In genomic region chr15:102280623-102281022, GRCm38 (mm10) we compare ENCODE assay signal across 10 mouse cellular contexts. TPM values are rescaled to one million over a fixed set of nuclear protein-coding genes. Genes with fewer than 3 reads are reported as not detected.
DNase-seq lines count a peak whose midpoint lies in the region; ATAC-seq and TF ChIP-seq lines count a peak whose summit lies in the region.
"Had no signal": no experiment of that assay in that cellular context is flagged by ENCODE, and none has a peak within 500 bp of the region (broad histone marks: within the 10 kb centered on the region; RNA-seq: fewer than 3 reads in every experiment).

No protein-coding gene starts in this region.

- peak overlapping the region; percentile 95 for H3K4me2 ChIP-seq in neural tube, embryonic 15.5 days

- H3K4me1 ChIP-seq in limb, embryonic 10.5 days: peaks cover 26% of the 10 kb centered on the region
- peaks cover 26% of the 10 kb centered on the region for H3K4me1 ChIP-seq in neural tube, embryonic 15.5 days

- H3K27me3 ChIP-seq in limb, embryonic 10.5 days (ENCODE audit: low read depth, poor library complexity, severe bottlenecking): no peaks in the 10 kb centered on the region
- H3K27me3 ChIP-seq in neural tube, embryonic 15.5 days (replicated peaks): no peaks in the 10 kb centered on the region

- WGBS in limb, embryonic 10.5 days: 96% methylated on average over 19 of the region's 19 CpGs
- WGBS in neural tube, embryonic 15.5 days: 96% methylated on average over 19 of the region's 19 CpGs

- intact Hi-C loops in left cerebral cortex, adult 2 months (cut with DNase I): no loop called here
- intact Hi-C loops in left cerebral cortex, postnatal 14 days (cut with DNase I): no loop called here

- no peak for ATAC-seq in neural tube, embryonic 15.5 days (ENCODE audit: low FRiP score)

- DNase-seq in cerebellum, adult 8-10 months: peak; percentile 18
- no peak for DNase-seq in cerebellum, postnatal 36 days
- DNase-seq in left cerebral cortex, adult 2 months (ENCODE audit: extremely low spot score in 1 of 2, low spot score in 2 of 2): no peak
- DNase-seq in left cerebral cortex, postnatal 14 days (ENCODE audit: low spot score in 2 of 2): no peak
- DNase-seq in limb, embryonic 10.5 days (ENCODE audit: low spot score): no peak
- no peak for DNase-seq in layer of hippocampus, postnatal 36 days
- DNase-seq in thymus, postnatal 10 days (ENCODE audit: low spot score in 2 of 2): no peak
- DNase-seq: lung, adult 18-20 months had no signal

- TF ChIP-seq CTCF in left cerebral cortex, adult 2 months (IDR thresholded peaks at IDR 0.05): no peak

- H3K36me3 ChIP-seq in limb, embryonic 10.5 days: peaks cover 27% of the 10 kb centered on the region
- peaks cover 21% of the 10 kb centered on the region for H3K36me3 ChIP-seq in neural tube, embryonic 15.5 days

- H3K9ac ChIP-seq in neural tube, embryonic 15.5 days (replicated peaks): peak overlapping the region; percentile 79; the same call in 1 of the 2 replicates

- H3K27ac ChIP-seq in left cerebral cortex, adult 2 months: no peak overlapping the region; the same call in 1 of the 2 replicates
- 0 out of 2 replicates have a peak overlapping the region, but pooled peaks have one; percentile 89 for H3K27ac ChIP-seq in limb, embryonic 10.5 days
- no peak overlapping the region for H3K27ac ChIP-seq in neural tube, embryonic 15.5 days (replicated peaks)

- H3K4me3 ChIP-seq in left cerebral cortex, adult 2 months: peak overlapping the region; percentile 80; the same call in 1 of the 2 replicates
- peak overlapping the region; percentile 74 for H3K4me3 ChIP-seq in limb, embryonic 10.5 days
- H3K4me3 ChIP-seq in neural tube, embryonic 15.5 days (replicated peaks): peak overlapping the region; percentile 79

- H3K9me3 ChIP-seq in limb, embryonic 10.5 days (replicated peaks): no peaks in the 10 kb centered on the region
- H3K9me3 ChIP-seq in neural tube, embryonic 15.5 days (replicated peaks): no peaks in the 10 kb centered on the region

RNA-seq across cellular contexts. Expression of gene Mfsd5, which starts 1.4 kb away (rescaled TPM):
- total RNA-seq in left cerebral cortex, adult 2 months (2021): 10 to 100 TPM; 40.6 to 42.8 TPM
- total RNA-seq in left cerebral cortex, postnatal 14 days (2021): 10 to 100 TPM; 36.8 to 40.6 TPM
- 69.5 and 76.5 TPM in 2 replicates for polyA plus RNA-seq in limb, embryonic 10.5 days (2016; fragmentation: Nextera tagmentation; extraction: Ambion mirVana)
- polyA plus RNA-seq in neural tube, embryonic 15.5 days (2015; fragmentation: Nextera tagmentation; extraction: Ambion mirVana): 59.5 and 62.7 TPM in 2 replicates
- 10 to 100 TPM; 33.9 to 37.3 TPM for total RNA-seq in layer of hippocampus, postnatal 36 days (2021)

RNA-seq across cellular contexts. Expression of gene Gm9918, which starts 10.3 kb away (rescaled TPM):
- total RNA-seq in left cerebral cortex, adult 2 months (2021): not detected
- total RNA-seq in left cerebral cortex, postnatal 14 days (2021): not detected
- polyA plus RNA-seq in limb, embryonic 10.5 days (2016; fragmentation: Nextera tagmentation; extraction: Ambion mirVana): 1.1 and 1.4 TPM in 2 replicates
- polyA plus RNA-seq in neural tube, embryonic 15.5 days (2015; fragmentation: Nextera tagmentation; extraction: Ambion mirVana): 0.09 TPM in 1 of 2 replicates, not detected in the other
- not detected for total RNA-seq in layer of hippocampus, postnatal 36 days (2021)
- total RNA-seq: gastrocnemius, adult 18-20 months had no signal

RNA-seq across cellular contexts. Expression of gene Espl1, which starts 15.4 kb away (rescaled TPM):
- total RNA-seq in left cerebral cortex, adult 2 months (2021): 1 to 10 TPM; 1.1 to 1.5 TPM
- 1 to 10 TPM; 1.8 to 2.3 TPM for total RNA-seq in left cerebral cortex, postnatal 14 days (2021)
- 60.6 and 63.5 TPM in 2 replicates for polyA plus RNA-seq in limb, embryonic 10.5 days (2016; fragmentation: Nextera tagmentation; extraction: Ambion mirVana)
- 2.8 and 6.3 TPM in 2 replicates for polyA plus RNA-seq in neural tube, embryonic 15.5 days (2015; fragmentation: Nextera tagmentation; extraction: Ambion mirVana)
- 1 to 10 TPM; 1.4 to 1.8 TPM for total RNA-seq in layer of hippocampus, postnatal 36 days (2021)

RNA-seq across cellular contexts. Expression of gene Rarg, which starts 23.3 kb away (rescaled TPM):
- 10 to 100 TPM; 13.8 to 17.1 TPM for total RNA-seq in left cerebral cortex, adult 2 months (2021)
- 1 to 10 TPM; 8.3 to 9.4 TPM for total RNA-seq in left cerebral cortex, postnatal 14 days (2021)
- 111 and 148 TPM in 2 replicates for polyA plus RNA-seq in limb, embryonic 10.5 days (2016; fragmentation: Nextera tagmentation; extraction: Ambion mirVana)
- polyA plus RNA-seq in neural tube, embryonic 15.5 days (2015; fragmentation: Nextera tagmentation; extraction: Ambion mirVana): 7.8 and 11.9 TPM in 2 replicates
- total RNA-seq in layer of hippocampus, postnatal 36 days (2021): 1 to 10 TPM; 8.3 to 10.0 TPM

RNA-seq across cellular contexts. Expression of gene Pfdn5, which starts 45.3 kb away (rescaled TPM):
- 100 to 1,000 TPM; 408 to 428 TPM for total RNA-seq in left cerebral cortex, adult 2 months (2021)
- total RNA-seq in left cerebral cortex, postnatal 14 days (2021): 100 to 1,000 TPM; 313 to 315 TPM
- 351 and 381 TPM in 2 replicates for polyA plus RNA-seq in limb, embryonic 10.5 days (2016; fragmentation: Nextera tagmentation; extraction: Ambion mirVana)
- 427 and 485 TPM in 2 replicates for polyA plus RNA-seq in neural tube, embryonic 15.5 days (2015; fragmentation: Nextera tagmentation; extraction: Ambion mirVana)
- total RNA-seq in layer of hippocampus, postnatal 36 days (2021): 100 to 1,000 TPM; 400 to 436 TPM
